Mouse (Mus musculus) neural tube, embryonic 10.5 days (tissue): ENCODE measurements around the gene Apol6.

Experiments
- DNase-seq: peaks from one replicate; pipeline ENCODE4 v3.0.0-alpha.2; 2017; ENCODE audit warnings: low spot score; ENCODE audit errors: extremely low spot score

Gene Apol6

DNA sequence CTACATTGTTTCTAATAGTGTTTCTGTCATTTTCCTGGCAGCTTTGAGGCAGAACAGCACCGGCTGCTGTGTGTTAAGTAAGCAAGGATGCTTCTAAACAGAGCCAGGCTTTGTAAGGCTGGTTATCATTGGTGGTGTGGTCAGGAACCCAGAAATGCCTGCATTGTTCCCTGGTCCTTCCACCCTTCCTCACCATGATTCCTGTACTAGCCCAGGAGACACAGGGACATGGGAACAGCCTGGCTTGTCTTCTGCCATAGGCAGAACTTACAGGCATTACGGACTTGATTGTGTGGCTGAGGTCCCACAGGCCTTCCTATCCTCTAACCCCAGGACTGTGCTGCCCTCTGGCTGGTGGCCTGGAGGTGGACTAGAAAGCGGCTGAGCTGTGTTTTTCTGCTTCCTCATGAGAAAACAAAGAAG is 23.9 kb downstream of the Apol6 start:
- DNase-seq = no peak

DNA sequence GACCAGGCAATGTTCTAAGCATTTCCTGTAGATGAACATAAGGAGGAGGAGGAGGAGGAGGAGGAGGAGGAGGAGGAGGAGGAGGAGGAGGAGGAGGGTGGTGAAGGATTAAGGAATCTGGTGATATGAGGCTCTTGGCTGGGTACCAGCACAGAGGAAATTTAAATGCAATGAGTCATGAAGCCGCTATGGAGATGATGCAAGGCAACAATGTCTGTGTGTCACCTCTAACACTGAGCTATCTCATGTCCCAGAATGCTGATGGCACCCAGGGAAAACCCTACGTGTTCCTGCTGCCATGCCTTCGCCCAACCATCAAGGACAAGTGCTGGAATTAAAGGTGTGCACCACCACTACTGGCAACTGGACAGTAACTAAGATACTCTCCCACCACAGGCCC is 24.5 kb downstream of the Apol6 start:
- no peak for DNase-seq

DNA sequence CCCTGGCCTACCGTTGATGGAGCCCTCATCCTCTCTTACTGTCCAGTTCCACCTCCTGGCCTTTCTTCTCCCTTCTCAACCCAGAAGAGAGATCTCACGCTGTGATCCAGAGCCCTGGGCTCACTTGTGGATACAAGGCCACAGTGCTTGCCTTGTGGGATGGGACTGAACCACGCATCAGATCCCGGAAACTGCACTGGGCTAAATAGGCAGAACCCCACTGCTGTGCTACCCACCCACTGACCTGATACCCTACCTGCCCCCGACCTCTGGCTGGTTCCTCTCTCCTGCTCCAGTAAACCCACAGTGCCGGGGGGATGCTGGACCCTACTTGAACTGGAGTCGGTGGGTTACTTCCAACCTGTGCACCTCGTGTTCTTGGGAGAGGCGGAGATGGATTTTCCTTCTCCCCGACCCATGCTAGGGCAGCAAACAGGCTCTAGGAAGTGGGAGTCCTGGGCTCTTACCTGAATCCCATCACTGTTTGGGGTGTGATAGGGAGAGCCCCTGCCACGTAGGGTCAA is 26.3 kb downstream of the Apol6 start:
- no peak for DNase-seq

DNA sequence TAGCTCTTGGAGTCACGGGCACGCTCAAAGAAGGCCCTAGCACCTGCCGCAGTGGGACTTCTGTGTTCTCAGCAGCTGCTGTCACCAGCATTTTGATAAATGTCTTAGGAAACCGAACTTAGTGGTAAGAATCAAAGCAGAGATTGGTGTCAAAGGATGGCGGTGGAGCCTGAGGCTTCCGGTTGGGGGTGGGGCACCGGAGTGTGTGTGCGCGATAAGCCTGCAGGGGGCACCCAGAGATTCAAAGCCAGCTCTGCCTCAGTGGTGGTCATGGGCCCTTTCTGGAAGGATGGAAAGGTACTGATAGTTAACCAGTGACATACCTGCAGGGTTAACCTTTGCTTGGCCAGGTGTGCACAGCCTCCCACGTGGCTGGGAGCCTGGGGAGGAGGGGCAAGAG is 27.0 kb downstream of the Apol6 start:
- DNase-seq = peak; percentile 44

- DNase-seq = no peak
Measured at GRCm38 (mm10) chr15:77072556-77073163, 28.1 kb downstream of the Apol6 start.

DNA sequence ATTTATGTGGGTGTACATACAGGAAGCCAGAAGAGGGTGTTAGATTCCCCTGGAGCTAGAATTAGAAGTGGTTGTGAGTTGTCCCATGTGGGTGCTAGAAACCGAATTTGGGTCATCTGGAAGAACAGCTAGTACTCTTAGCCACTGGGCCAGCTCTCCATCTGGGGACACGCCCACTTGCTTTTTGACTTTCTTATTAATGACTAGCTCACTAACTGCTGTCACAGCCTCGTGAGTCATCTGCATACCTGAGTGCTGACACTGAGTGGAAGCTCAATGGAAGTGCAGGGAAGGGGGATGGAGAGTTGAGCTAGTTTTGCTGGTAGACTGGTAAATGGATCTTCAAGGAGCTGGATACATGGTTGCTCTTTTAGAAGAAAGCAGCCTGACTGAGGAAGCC is 32.0 kb downstream of the Apol6 start:
- no peak for DNase-seq

GRCm38 (mm10) chr15:77077906-77078305 is 33.4 kb downstream of the Apol6 start:
- DNase-seq = no peak

DNA sequence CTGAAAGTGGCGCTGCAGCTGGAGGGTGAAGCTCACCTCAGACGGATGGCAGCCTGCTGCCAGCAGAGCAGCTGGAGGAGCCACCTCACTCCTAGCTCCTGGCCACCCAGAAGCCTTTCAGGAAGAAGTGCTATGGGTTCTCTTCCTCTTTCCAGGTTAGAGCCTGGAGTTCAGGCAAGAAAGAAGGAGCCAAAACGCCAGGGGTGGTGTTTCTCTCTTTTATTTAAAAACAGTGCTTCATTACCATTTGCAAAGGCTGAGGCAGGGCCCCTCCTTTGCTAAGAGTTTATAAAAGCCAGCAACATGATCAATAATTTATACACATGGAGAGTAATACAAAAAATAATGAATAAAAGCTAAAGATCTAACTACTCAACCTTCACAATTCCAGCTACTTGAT is 34.3 kb downstream of the Apol6 start:
- no peak for DNase-seq

GRCm38 (mm10) chr15:77079256-77079822 is 34.8 kb downstream of the Apol6 start:
- no peak for DNase-seq

DNA sequence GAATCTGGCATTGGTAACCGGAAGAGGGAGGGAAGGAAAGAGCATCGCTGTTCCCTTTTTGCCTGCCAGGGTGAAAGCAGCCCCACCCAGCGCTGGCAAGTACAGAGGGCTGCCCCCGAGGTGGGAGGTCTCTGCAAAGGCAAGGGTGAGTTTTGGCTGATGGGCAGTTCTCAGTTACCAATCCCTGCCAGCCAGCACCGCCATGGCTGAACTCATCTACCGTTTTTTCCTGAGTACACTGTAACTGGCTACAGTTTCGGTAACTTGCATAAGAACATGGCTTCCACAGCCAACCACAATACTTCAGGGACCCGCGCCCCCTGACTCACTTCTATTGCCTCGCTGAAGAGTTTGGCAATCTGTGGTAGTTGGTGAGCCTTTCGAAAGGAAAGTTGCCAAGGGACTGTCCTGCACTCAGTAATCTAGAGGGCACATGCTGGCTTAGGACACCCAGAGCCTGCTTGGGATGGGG is 35.4 kb downstream of the Apol6 start:
- DNase-seq = no peak

DNA sequence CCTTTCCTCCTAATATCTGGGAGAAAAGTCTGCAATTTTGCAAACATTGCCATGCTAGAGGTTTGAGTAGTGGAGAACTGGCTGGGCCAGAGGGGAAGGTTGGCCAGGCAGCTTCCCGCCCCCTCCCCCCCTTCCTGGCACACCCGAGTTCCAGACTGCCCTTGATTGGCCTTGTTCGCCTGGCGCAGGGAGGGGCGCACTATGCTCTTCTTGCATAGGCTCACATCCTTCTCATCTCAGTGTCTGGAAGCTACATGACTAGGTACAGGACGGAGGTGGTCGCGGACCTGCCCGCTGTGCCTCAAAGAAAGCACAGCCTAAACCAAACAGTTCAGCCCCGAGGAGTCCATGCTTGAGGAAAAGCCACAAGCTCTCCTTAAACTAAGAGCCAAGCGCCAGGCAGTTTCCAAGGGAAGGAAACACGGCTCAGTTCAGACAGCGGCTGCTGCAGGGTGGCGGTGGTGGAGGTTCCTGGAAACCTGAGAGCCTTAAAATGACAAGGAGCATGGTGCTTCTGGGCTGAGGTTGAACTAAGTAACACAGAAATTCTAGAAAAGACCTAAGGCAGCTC is 36.2 kb downstream of the Apol6 start:
- no peak for DNase-seq

- no peak for DNase-seq
Measured at GRCm38 (mm10) chr15:77081454-77081853, 36.9 kb downstream of the Apol6 start.

DNA sequence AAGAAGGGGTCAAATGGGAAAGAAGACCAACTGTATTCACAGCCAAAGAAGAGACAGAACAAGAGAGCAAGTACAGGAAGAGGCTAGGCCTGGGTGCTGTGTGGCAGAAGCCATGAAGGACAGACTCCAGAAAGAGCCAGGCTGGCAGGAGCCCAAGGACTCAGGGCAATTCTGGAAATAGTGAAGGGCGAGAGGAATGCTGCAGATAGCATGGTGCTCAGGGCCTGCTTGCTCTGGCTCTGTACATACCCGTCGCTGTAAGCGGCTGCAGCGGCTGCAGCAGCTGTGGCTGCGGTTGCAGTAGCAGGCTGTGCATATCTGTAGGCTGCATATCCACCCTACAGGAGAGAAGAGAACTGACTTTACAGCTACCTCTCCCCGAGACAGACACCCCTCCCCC is 41.3 kb downstream of the Apol6 start:
- DNase-seq = no peak

DNA sequence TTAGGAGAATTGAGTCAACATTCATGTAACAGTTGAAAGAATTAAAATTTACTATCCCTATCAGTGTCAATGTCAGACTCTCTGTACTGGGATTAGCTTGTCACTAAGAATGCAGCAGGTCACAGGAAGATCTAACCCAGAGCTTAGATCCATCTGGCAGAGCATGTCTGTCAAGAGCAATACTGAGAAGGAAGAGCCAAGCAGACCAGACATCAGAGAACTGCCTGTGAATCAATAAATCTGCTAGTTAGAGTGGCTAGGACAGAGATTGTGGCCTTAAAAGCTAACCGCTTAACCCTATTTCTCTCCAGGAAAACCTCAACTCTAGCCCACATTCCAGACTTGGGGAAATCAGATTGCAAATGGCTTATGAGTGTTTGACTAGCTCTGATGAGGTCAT is 42.0 kb downstream of the Apol6 start:
- no peak for DNase-seq

DNA sequence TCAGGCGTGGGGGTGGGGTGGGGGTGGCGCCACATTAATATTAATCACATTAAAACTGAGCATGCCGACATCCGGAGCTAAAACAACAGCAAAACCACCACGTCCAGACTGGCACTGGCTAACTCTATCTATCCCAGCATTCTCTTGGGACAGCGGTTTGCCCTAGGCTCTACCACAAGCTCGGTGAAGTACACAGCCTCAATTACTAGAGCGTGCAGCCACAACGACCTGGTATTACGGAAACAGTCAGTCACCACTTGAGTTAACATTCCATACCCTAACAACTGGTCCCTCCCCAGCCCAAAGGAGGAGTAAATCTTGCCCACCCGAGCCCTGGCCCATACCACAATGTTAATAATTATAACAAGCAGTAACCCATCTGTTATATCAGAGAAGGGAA is 44.7 kb downstream of the Apol6 start:
- no peak for DNase-seq

- no peak for DNase-seq
Measured at GRCm38 (mm10) chr15:77090531-77090930, 46.0 kb downstream of the Apol6 start.

DNA sequence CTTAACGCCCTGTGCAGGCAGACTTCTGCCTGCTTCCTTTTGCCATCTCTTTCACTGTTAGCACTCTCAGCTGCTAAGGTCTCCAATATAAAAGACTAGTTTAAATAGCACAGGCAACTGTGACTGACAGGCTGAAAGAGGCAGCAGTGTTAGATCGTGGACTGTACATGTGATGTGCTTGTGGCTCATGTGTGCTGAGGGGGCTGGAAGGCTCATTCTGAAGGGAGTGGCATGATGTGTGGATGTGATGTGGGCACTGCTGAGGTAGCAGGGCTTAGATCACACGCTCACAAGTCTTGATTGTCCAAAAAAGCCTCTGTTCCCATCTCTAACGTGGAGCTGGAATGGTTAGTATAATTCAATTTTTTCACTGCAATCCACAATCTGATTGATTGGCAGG is 46.9 kb downstream of the Apol6 start:
- DNase-seq = no peak

GRCm38 (mm10) chr15:77094431-77094830 is 49.9 kb downstream of the Apol6 start:
- no peak for DNase-seq

GRCm38 (mm10) chr15:77095216-77095615 is 50.7 kb downstream of the Apol6 start:
- DNase-seq = no peak

- no peak for DNase-seq
Measured at GRCm38 (mm10) chr15:77097358-77097757, 52.8 kb downstream of the Apol6 start.

DNA sequence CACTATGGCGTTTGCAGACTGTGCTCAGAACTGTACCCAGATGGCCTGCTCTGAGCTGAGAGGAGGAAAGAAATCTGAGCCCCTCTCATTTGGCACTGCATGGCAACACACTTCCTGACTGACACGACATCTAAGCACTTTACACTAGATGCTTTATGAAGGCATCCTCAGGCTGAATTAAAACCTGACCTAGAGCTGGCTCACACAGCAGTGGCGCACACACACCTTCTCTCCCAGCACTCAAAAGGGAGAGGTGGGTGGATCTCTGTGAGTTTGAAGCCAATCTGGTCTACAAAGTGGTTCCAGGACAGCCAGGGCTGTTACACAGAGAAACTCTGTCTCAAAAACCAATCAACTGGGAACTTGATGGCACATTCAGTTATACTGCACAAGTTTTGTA is 55.2 kb downstream of the Apol6 start:
- no peak for DNase-seq

GRCm38 (mm10) chr15:77102685-77103084 is 58.2 kb downstream of the Apol6 start:
- no peak for DNase-seq
